Mouse (Mus musculus) midbrain, embryonic 11.5 days (tissue): ENCODE results near the gene Fam171a1. TPM values are rescaled to one million over a fixed set of nuclear protein-coding genes. Genes with fewer than 3 reads are reported as not detected.
A peak's percentile ranks its signal among the peaks of the same experiment; 100 is the strongest.

Source experiments
- ATAC-seq: fragments of 200-750 bp; cut with Nextera tagmentation; 2 replicates; pipeline ENCODE4 v1.8.0; 2017; ENCODE audit warnings: moderate TSS enrichment, moderate library complexity; ENCODE audit not compliant: low FRiP score
- DNase-seq: peaks from one replicate; pipeline ENCODE4 v3.0.0; 2015; ENCODE audit warnings: low spot score; ENCODE audit errors: missing footprints
- H3K27ac ChIP-seq: fragments of 300-500 bp; sonication (generic); 2 replicates; pipeline ENCODE4 v1.5.1; 2014; ENCODE audit warnings: low read depth, low read length
- H3K27me3 ChIP-seq: fragments of 300-500 bp; sonication (generic); 2 replicates; pipeline ENCODE4 v1.6.1; 2014; ENCODE audit warnings: mild to moderate bottlenecking, low read length, moderate library complexity, mixed read lengths; ENCODE audit not compliant: control insufficient read depth, insufficient read depth
- H3K36me3 ChIP-seq: fragments of 300-500 bp; sonication (generic); 2 replicates; pipeline ENCODE4 v1.6.1; 2014; ENCODE audit warnings: mild to moderate bottlenecking, low read length, moderate library complexity, mixed read lengths; ENCODE audit not compliant: control insufficient read depth, insufficient read depth
- H3K4me1 ChIP-seq: fragments of 300-500 bp; sonication (generic); 2 replicates; pipeline ENCODE4 v1.6.1; 2014; ENCODE audit warnings: low read length; ENCODE audit not compliant: control insufficient read depth, insufficient read depth
- H3K4me2 ChIP-seq: fragments of 300-500 bp; sonication (generic); 2 replicates; pipeline ENCODE4 v1.6.1; 2014; ENCODE audit warnings: mild to moderate bottlenecking, moderate library complexity
- H3K4me3 ChIP-seq: fragments of 300-500 bp; sonication (generic); 2 replicates; pipeline ENCODE4 v1.5.1; 2014; ENCODE audit warnings: low read depth, low read length
- H3K9ac ChIP-seq: fragments of 300-500 bp; sonication (generic); 2 replicates; pipeline ENCODE4 v1.6.1; 2014; ENCODE audit warnings: low read length
- H3K9me3 ChIP-seq: fragments of 300-500 bp; sonication (generic); 2 replicates; pipeline ENCODE4 v1.6.1; 2016; ENCODE audit warnings: low read length; ENCODE audit not compliant: control insufficient read depth
- WGBS: fragments of 180-500 bp; shearing (Covaris S2); extraction: QIAGEN DNeasy Blood & Tissue Kit; methylation state at CpG from one replicate; pipeline ENCODE4 v1.1.7; 2014; 5-methylcytosine and 5-hydroxymethylcytosine counted together
- polyA plus RNA-seq: library from polyadenylated mRNA; unstranded; fragments of >200 nt; fragmentation: Nextera tagmentation; extraction: Ambion mirVana; gene quantifications from 2 replicates; pipeline ENCODE4 v1.2.1, GENCODE M21; 2014

Gene Fam171a1
- polyA plus RNA-seq, 1 experiment from 2014 or later, result 45.8 TPM

DNA sequence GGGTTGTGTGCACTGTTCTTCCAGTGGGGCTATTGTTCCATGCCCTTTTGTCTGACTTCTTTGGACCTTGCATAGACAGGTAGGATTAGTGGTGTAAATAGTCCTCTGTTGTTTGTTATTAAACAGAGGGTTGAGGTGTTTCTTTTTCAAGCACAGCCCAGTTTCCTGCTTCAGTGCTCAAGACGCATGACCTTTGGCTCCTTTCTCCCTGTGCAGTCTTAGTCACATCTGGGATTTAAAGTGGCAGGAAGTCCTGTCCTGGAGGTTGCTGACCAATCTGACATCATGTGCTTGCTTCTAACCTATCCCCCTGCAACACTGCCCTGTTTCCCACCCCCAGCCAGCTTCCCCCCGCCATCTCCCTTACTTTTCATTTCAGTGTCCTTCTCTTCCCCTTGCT lies 14.9 kb downstream of the Fam171a1 start:
- H3K9ac ChIP-seq, result no peak overlapping the region
- DNase-seq, result peak; percentile 44
- H3K4me1 ChIP-seq, result peaks cover 4% of the 10 kb centered on the region; the same call in 1 of the 2 replicates
- H3K9me3 ChIP-seq, result no peaks in the 10 kb centered on the region
- no peak overlapping the region for H3K27ac ChIP-seq
- no peak overlapping the region for H3K4me2 ChIP-seq
- 40% methylated on average over 2 of the region's 2 CpGs for WGBS
- no peak overlapping the region for H3K4me3 ChIP-seq
- peak; percentile 48; the same call in 1 of the 2 replicates for ATAC-seq
- H3K36me3 ChIP-seq, result no peaks in the 10 kb centered on the region
- H3K27me3 ChIP-seq, result no peaks in the 10 kb centered on the region

DNA sequence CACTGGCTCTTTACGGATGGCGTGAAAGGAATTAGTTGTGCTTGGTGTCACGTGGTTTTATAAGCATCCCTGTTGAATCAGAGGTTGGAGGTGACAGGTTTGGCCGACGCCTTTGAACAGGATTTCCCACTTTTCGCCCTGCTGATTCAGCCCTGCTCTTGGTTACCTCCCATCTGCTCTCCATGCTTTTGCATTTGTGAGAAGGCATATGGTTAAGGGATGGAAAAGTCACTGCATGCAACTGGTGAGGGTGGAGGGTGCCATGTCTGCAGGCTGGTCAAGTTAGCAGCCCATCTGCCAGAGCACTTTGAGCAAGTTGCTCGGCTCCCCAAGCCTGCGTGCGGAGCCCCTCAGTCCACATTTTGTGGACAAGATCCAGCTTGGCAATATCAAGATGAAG lies 18.4 kb downstream of the Fam171a1 start:
- WGBS, result 85% methylated on average over 9 of the region's 9 CpGs

DNA sequence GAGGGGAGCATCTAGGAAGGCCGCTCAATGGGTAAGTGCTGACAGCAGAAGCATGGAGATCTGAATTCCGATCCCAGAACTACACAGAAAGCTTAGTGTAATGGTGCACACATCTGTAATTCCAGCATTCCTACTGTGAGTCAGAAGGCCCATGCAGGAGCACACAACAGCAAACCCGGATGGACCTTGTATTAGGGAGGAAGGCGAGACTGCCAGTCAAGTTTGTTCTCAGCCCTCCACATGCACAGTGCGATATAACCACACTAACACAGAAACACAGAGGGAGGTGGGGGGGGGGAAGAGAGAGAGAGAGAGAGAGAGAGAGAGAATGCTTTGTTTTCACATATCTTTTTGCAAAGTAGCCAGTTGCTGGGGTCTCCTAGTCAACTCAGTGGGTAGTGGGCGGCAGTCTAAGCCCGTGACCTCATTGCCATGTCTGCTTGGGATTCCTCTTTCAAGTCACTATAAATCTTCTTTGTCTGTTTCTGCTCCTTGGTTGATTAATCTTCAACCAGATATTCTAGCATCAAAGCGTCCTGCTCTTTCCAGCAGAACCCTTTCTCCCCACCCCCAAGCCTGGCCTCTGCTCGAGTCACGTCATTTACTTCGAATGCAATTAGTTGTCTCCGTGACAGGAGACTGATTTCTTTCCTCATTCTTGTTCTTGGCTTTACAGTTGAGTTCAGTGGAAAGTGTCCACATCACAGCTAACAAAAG lies 20.7 kb downstream of the Fam171a1 start:
- peak; percentile 53 for ATAC-seq
- no peak overlapping the region for H3K4me3 ChIP-seq

More for the DNA sequence above, 18.4 kb downstream of the Fam171a1 start:
- H3K4me2 ChIP-seq, result no peak overlapping the region
- no peak overlapping the region for H3K9ac ChIP-seq
- no peak overlapping the region for H3K4me3 ChIP-seq
- no peaks in the 10 kb centered on the region for H3K36me3 ChIP-seq
- DNase-seq (peak; percentile 33), ATAC-seq (no peak)
- peaks cover 19% of the 10 kb centered on the region for H3K4me1 ChIP-seq
- no peak overlapping the region for H3K27ac ChIP-seq
- no peaks in the 10 kb centered on the region for H3K9me3 ChIP-seq
- no peaks in the 10 kb centered on the region for H3K27me3 ChIP-seq

DNA sequence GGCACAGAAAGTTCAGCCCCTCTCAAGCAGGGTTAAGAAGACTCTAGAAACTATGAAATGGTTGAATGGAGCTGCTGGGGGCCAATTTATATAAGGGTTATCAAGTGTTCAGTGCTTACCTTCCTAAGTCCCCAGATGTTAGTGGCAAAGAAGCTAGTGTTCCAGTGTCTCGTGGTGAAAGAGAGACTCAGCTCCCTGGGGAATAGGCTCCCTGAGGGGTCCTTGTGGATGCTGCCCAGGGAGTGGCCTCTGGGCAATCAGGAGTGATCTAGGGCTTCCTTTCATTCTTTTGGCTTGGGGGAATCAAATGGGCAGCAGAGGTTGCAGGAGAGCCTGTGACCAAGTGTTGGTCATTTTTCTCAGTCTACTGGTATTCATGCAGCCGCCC lies 21.3 kb downstream of the Fam171a1 start:
- DNase-seq, result no peak
- H3K27ac ChIP-seq, result no peak overlapping the region
- 48% methylated on average over 2 of the region's 2 CpGs for WGBS

More for the DNA sequence above, 20.7 kb downstream of the Fam171a1 start:
- Histone ChIP-seq H3K4me1 (peaks cover 22% of the 10 kb centered on the region), H3K27me3 (no peaks in the 10 kb centered on the region), H3K9ac (no peak overlapping the region), H3K36me3 (no peaks in the 10 kb centered on the region), H3K27ac (no peak overlapping the region), H3K9me3 (no peaks in the 10 kb centered on the region), H3K4me2 (no peak overlapping the region)
- DNase-seq, result no peak
- WGBS, result 44% methylated on average over 12 of the region's 12 CpGs

DNA sequence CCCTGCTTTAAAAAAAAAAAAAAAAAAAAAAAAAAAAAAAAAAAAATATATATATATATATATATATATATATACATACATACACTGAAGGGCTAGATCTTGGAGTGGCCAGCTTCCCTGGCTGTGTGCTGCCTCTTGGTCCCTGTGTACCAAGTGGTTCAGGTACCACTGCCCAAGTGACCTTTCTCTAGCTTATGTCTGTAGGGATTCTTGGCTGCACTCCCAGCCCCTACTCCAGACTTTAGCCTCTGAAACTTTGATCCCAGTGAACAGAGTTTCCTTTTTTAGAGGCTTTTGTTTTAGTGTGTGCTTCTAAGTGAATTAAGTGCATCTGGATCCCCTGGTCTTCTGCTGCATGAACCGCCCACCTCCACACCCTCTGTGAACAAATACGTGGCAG lies 24.3 kb downstream of the Fam171a1 start:
- Histone ChIP-seq H3K27ac (no peak overlapping the region), H3K36me3 (no peaks in the 10 kb centered on the region), H3K4me3 (no peak overlapping the region), H3K9ac (no peak overlapping the region), H3K4me2 (no peak overlapping the region), H3K4me1 (peaks cover 25% of the 10 kb centered on the region), H3K9me3 (no peaks in the 10 kb centered on the region), H3K27me3 (no peaks in the 10 kb centered on the region)
- DNase-seq (no peak), ATAC-seq (no peak)
- 80% methylated on average over 2 of the region's 2 CpGs for WGBS

More for the DNA sequence above, 21.3 kb downstream of the Fam171a1 start:
- H3K36me3 ChIP-seq, result no peaks in the 10 kb centered on the region
- no peaks in the 10 kb centered on the region for H3K27me3 ChIP-seq
- no peaks in the 10 kb centered on the region for H3K9me3 ChIP-seq
- peaks cover 22% of the 10 kb centered on the region for H3K4me1 ChIP-seq
- no peak overlapping the region for H3K4me2 ChIP-seq
- H3K9ac ChIP-seq, result no peak overlapping the region
- no peak overlapping the region for H3K4me3 ChIP-seq
- ATAC-seq, result no peak

DNA sequence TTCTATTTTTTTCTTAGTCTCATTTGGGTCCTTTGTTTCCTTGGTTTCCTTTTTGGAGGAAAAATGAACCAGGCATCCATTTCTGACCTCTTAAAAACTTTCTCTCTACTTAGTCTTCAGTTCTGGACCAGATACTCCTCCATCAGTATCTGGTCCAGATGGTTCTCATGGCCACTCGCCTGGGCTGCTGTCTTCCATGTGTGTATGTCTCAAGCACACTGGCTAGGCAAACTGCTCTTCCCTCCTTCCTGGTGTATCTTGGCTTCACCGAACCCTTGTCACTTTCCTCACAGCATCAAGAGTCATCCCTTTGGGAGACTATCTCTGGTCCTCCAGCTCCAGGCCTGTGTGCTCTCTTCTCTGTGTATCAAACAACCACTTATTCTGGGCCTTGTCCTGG lies 25.0 kb downstream of the Fam171a1 start:
- ATAC-seq, result no peak
- Histone ChIP-seq H3K9me3 (no peaks in the 10 kb centered on the region), H3K27me3 (no peaks in the 10 kb centered on the region), H3K4me2 (no peak overlapping the region), H3K36me3 (no peaks in the 10 kb centered on the region), H3K27ac (peak overlapping the region; percentile 54; the same call in 1 of the 2 replicates), H3K4me1 (peaks cover 23% of the 10 kb centered on the region), H3K9ac (no peak overlapping the region), H3K4me3 (no peak overlapping the region)
- DNase-seq, result no peak
- 77% methylated on average over 2 of the region's 2 CpGs for WGBS

DNA sequence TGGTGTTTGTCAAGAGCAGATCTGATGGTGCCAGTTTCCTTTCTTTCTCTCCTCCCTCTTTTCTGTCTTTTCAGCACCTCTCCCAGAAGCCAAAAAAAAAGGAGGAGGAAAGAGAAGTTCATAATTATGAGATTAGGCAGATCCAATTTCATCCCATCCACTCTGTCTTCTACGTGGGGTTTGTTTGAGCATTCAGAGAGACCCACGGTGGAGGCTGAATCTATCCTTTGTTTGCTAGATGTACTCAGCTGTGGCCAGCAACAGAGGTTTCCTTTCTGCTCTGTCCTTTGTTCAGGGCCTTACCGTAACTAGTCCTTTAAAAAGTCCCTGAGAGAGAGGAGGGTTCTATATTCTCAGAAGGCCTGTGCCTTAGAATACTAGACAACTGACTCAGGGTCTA lies 25.6 kb downstream of the Fam171a1 start:
- peaks cover 19% of the 10 kb centered on the region for H3K4me1 ChIP-seq
- H3K27me3 ChIP-seq, result no peaks in the 10 kb centered on the region
- WGBS, result 10% methylated on average over 3 of the region's 3 CpGs
- H3K9ac ChIP-seq, result no peak overlapping the region
- H3K4me3 ChIP-seq, result no peak overlapping the region
- no peaks in the 10 kb centered on the region for H3K9me3 ChIP-seq
- ATAC-seq (no peak), DNase-seq (peak; percentile 90)
- H3K36me3 ChIP-seq, result no peaks in the 10 kb centered on the region
- no peak overlapping the region for H3K4me2 ChIP-seq
- H3K27ac ChIP-seq, result peak overlapping the region; percentile 54; the same call in 1 of the 2 replicates

DNA sequence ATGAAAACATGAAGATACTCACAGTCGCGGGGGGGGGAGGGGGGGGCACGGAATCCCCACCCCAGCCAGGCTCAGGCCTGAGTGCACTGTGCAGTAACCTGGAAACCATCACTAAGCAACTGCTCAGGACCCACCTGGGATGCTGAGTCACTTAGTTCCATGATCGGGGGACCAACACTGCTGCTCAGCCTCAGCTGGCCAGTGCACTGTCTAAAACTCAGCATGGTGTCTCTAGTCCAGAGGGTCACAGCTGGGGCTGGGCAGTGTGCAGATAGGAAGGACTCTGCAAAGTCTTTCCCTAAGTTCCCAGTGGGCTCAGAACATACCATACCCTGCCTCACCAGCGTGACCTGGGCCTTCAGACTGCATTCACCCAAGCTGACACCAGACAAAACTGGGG lies 26.6 kb downstream of the Fam171a1 start:
- H3K27me3 ChIP-seq, result no peaks in the 10 kb centered on the region
- H3K4me2 ChIP-seq, result no peak overlapping the region
- ATAC-seq, result peak; percentile 47; the same call in 1 of the 2 replicates
- H3K9ac ChIP-seq, result no peak overlapping the region
- H3K36me3 ChIP-seq, result no peaks in the 10 kb centered on the region
- 63% methylated on average over 5 of the region's 5 CpGs for WGBS
- DNase-seq, result no peak
- H3K9me3 ChIP-seq, result no peaks in the 10 kb centered on the region
- no peak overlapping the region for H3K27ac ChIP-seq
- H3K4me3 ChIP-seq, result no peak overlapping the region
- H3K4me1 ChIP-seq, result peaks cover 12% of the 10 kb centered on the region

DNA sequence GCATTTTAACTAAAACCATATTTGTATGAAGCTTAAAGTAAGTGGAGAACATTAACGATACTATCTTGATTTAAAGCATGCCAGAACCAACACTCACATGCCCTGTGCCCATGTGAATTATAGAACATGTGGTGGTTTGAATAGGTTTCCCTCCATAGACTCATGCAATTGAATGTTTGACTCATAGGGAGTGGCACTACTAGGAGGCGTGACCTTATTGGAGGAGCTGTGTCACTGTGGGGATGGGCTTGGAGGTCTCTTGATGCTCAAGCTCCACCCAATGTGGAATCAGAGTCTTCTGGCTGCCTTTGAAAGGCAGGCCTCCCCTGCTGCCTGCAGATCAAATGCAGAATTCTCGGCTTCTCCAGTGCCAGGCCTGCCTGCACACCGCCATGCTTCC lies 27.8 kb downstream of the Fam171a1 start:
- Histone ChIP-seq H3K4me1 (peaks cover 12% of the 10 kb centered on the region), H3K27ac (no peak overlapping the region), H3K4me2 (no peak overlapping the region), H3K9me3 (no peaks in the 10 kb centered on the region), H3K27me3 (no peaks in the 10 kb centered on the region), H3K36me3 (no peaks in the 10 kb centered on the region), H3K4me3 (no peak overlapping the region), H3K9ac (no peak overlapping the region)
- WGBS, result 81% methylated on average over 4 of the region's 4 CpGs
- no peak for ATAC-seq
- no peak for DNase-seq
